Comparison of ENCODE assay signal across 28 mouse cellular contexts in the genomic region with DNA sequence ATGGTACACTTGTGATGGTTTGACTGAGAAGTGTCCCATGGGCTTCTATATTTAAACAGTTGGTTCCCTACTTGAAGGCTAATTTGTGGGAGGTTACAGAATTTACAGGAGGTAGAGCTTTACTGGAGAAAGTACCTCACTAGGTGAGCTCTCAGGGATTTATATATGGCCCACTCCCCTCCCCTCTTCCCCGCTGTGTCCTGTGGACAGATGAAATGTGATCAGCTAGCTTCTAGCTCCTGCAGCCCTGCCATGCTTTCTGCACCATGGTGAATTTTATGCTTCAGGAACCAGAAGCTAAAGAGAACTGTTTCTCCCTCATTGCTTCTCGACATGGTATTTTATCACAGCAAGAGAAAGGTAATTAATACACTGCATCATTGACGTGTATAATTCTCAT. TPM values are rescaled to one million over a fixed set of nuclear protein-coding genes. Genes with fewer than 3 reads are reported as not detected.
"Had no signal": no experiment of that assay in that cellular context is flagged by ENCODE, and none has a peak within 500 bp of the region (broad histone marks: within the 10 kb centered on the region; RNA-seq: fewer than 3 reads in every experiment).

No protein-coding gene starts in this region.

- DNase-seq: cerebellum, adult 2 months; cerebellum, adult 8-10 months; cerebellum, adult 9-10 months; cerebellum, adult 9-11 months; cerebellum, postnatal 10 days; cerebellum, postnatal 14 days; cerebellum, postnatal 25 days; cerebellum, postnatal 36 days; embryo, embryonic 11 days; forebrain, postnatal 0 days; gastrocnemius, adult 2 months; gastrocnemius, postnatal 10 days; gastrocnemius, postnatal 14 days; gastrocnemius, postnatal 25 days; gastrocnemius, postnatal 36 days; heart, adult 11 months; heart, adult 18-20 months had no signal

- H3K4me1 ChIP-seq: embryonic facial prominence, embryonic 10.5 days; embryonic facial prominence, embryonic 12.5 days; embryonic facial prominence, embryonic 13.5 days; embryonic facial prominence, embryonic 15.5 days; forebrain, embryonic 10.5 days; forebrain, embryonic 12.5 days; forebrain, embryonic 13.5 days; forebrain, embryonic 15.5 days had no signal

- H3K9ac ChIP-seq: embryonic facial prominence, embryonic 12.5 days; embryonic facial prominence, embryonic 13.5 days; embryonic facial prominence, embryonic 15.5 days; forebrain, embryonic 12.5 days; forebrain, embryonic 13.5 days; forebrain, embryonic 15.5 days; forebrain, postnatal 0 days had no signal

- H3K4me3 ChIP-seq: embryonic facial prominence, embryonic 10.5 days; embryonic facial prominence, embryonic 12.5 days; embryonic facial prominence, embryonic 13.5 days; embryonic facial prominence, embryonic 15.5 days; erythroblast, embryonic 14.5 days; forebrain, embryonic 10.5 days; forebrain, embryonic 12.5 days; forebrain, embryonic 13.5 days; forebrain, embryonic 15.5 days; gastrocnemius, adult 2 months had no signal

- H3K27me3 ChIP-seq: embryonic facial prominence, embryonic 12.5 days; embryonic facial prominence, embryonic 13.5 days; embryonic facial prominence, embryonic 15.5 days; forebrain, embryonic 12.5 days; forebrain, embryonic 13.5 days; forebrain, embryonic 15.5 days had no signal

- H3K27ac ChIP-seq: embryonic facial prominence, embryonic 10.5 days; embryonic facial prominence, embryonic 12.5 days; embryonic facial prominence, embryonic 13.5 days; embryonic facial prominence, embryonic 15.5 days; forebrain, embryonic 10.5 days; forebrain, embryonic 12.5 days; forebrain, embryonic 13.5 days; forebrain, embryonic 15.5 days; gastrocnemius, adult 2 months had no signal

- H3K9me3 ChIP-seq: embryonic facial prominence, embryonic 10.5 days; embryonic facial prominence, embryonic 12.5 days; embryonic facial prominence, embryonic 13.5 days; embryonic facial prominence, embryonic 15.5 days; forebrain, embryonic 10.5 days; forebrain, embryonic 12.5 days; forebrain, embryonic 13.5 days; forebrain, embryonic 15.5 days had no signal

- H3K36me3 ChIP-seq: embryonic facial prominence, embryonic 10.5 days; embryonic facial prominence, embryonic 12.5 days; embryonic facial prominence, embryonic 13.5 days; embryonic facial prominence, embryonic 15.5 days; forebrain, embryonic 10.5 days; forebrain, embryonic 12.5 days; forebrain, embryonic 15.5 days had no signal

- H3K4me2 ChIP-seq: embryonic facial prominence, embryonic 12.5 days; embryonic facial prominence, embryonic 13.5 days; embryonic facial prominence, embryonic 15.5 days; forebrain, embryonic 12.5 days; forebrain, embryonic 13.5 days; forebrain, embryonic 15.5 days had no signal

- ATAC-seq: forebrain, embryonic 13.5 days; forebrain, embryonic 14.5 days; forebrain, embryonic 15.5 days; forebrain, embryonic 16.5 days; forebrain, postnatal 0 days had no signal

RNA-seq across cellular contexts. Expression of gene Il15, which starts 7.1 kb away (rescaled TPM):
- polyA plus RNA-seq: erythroblast, embryonic 14.5 days had no signal
